Comparison of ENCODE assay signal across 8 mouse cellular contexts in genomic region chr10:49782741-49783691, GRCm38 (mm10). TPM values are rescaled to one million over a fixed set of nuclear protein-coding genes. Genes with fewer than 3 reads are reported as not detected.
DNase-seq lines count a peak whose midpoint lies in the region; ATAC-seq and TF ChIP-seq lines count a peak whose summit lies in the region.

No protein-coding gene starts in this region.

- peaks cover 17% of the 10 kb centered on the region for H3K27me3 ChIP-seq in megakaryocyte, embryonic 14.5 days (replicated peaks)
- peaks cover 15% of the 10 kb centered on the region for H3K27me3 ChIP-seq in heart, postnatal 0 days (ENCODE audit: control insufficient read depth, insufficient read depth, low read length)
- H3K27me3 ChIP-seq in limb, embryonic 11.5 days (ENCODE audit: control insufficient read depth, insufficient read depth, low read length) = no peaks in the 10 kb centered on the region
- no peaks in the 10 kb centered on the region for H3K27me3 ChIP-seq in neural tube, embryonic 13.5 days

- H3K4me3 ChIP-seq in megakaryocyte, embryonic 14.5 days (replicated peaks) = peak overlapping the region; percentile 84
- peak overlapping the region; percentile 56 for H3K4me3 ChIP-seq in heart, postnatal 0 days (ENCODE audit: low read depth, low read length)
- H3K4me3 ChIP-seq in limb, embryonic 11.5 days (ENCODE audit: low read depth, low read length) = peak overlapping the region; percentile 45
- peak overlapping the region; percentile 64 for H3K4me3 ChIP-seq in neural tube, embryonic 13.5 days

- no peak overlapping the region; the same call in 1 of the 2 replicates for H3K9ac ChIP-seq in heart, postnatal 0 days (replicated peaks; ENCODE audit: low read depth, low read length)
- H3K9ac ChIP-seq in limb, embryonic 11.5 days (ENCODE audit: low read length) = peak overlapping the region; percentile 27
- H3K9ac ChIP-seq in neural tube, embryonic 13.5 days = peak overlapping the region; percentile 84

- no peak for TF ChIP-seq CTCF in heart, postnatal 0 days (IDR thresholded peaks at IDR 0.05; ENCODE audit: low read depth)

- DNase-seq in embryo, embryonic 9.5 days (ENCODE audit: extremely low spot score) = peak; percentile 65
- no peak for DNase-seq in heart, postnatal 0 days (ENCODE audit: low spot score)
- DNase-seq in limb, embryonic 11.5 days (ENCODE audit: low spot score) = peak; percentile 51
- DNase-seq in urinary bladder, postnatal 25 days (ENCODE audit: low spot score) = no peak
- no peak for DNase-seq in thymus, postnatal 14 days

- H3K9me3 ChIP-seq in megakaryocyte, embryonic 14.5 days = peaks cover 4% of the 10 kb centered on the region; the same call in 1 of the 2 replicates
- no peaks in the 10 kb centered on the region for H3K9me3 ChIP-seq in heart, postnatal 0 days (replicated peaks; ENCODE audit: control insufficient read depth, low read length)
- H3K9me3 ChIP-seq in limb, embryonic 11.5 days (ENCODE audit: control insufficient read depth, low read length) = no peaks in the 10 kb centered on the region
- H3K9me3 ChIP-seq in neural tube, embryonic 13.5 days = no peaks in the 10 kb centered on the region

- H3K4me2 ChIP-seq in heart, postnatal 0 days (ENCODE audit: low read depth, low read length) = peak overlapping the region; percentile 86
- H3K4me2 ChIP-seq in limb, embryonic 11.5 days (ENCODE audit: low read depth, severe bottlenecking) = peak overlapping the region; percentile 83
- H3K4me2 ChIP-seq in neural tube, embryonic 13.5 days = peak overlapping the region; percentile 80

- no peak overlapping the region for H3K27ac ChIP-seq in heart, postnatal 0 days (ENCODE audit: low read depth)
- H3K27ac ChIP-seq in limb, embryonic 11.5 days (replicated peaks; ENCODE audit: low read depth, low read length) = no peak overlapping the region
- peak overlapping the region; percentile 92 for H3K27ac ChIP-seq in neural tube, embryonic 13.5 days (replicated peaks)

- ATAC-seq in megakaryocyte, adult 5-6 weeks (ENCODE audit: poor library complexity, severe bottlenecking) = no peak
- ATAC-seq in heart, postnatal 0 days (ENCODE audit: insufficient read depth, low read depth) = no peak; the same call in 1 of the 2 replicates
- peak; percentile 57; the same call in 1 of the 2 replicates for ATAC-seq in limb, embryonic 11.5 days (ENCODE audit: insufficient number of reproducible peaks, low FRiP score, low TSS enrichment, low read depth)
- peak; percentile 82 for ATAC-seq in neural tube, embryonic 13.5 days (ENCODE audit: low read depth)

- WGBS in heart, postnatal 0 days = under 1% methylated on average over 44 of the region's 44 CpGs
- under 1% methylated on average over 44 of the region's 44 CpGs for WGBS in limb, embryonic 11.5 days
- under 1% methylated on average over 44 of the region's 44 CpGs for WGBS in neural tube, embryonic 13.5 days

- H3K4me1 ChIP-seq in megakaryocyte, embryonic 14.5 days = peaks cover 8% of the 10 kb centered on the region; the same call in 1 of the 2 replicates
- H3K4me1 ChIP-seq in heart, postnatal 0 days (ENCODE audit: control insufficient read depth, insufficient read depth) = no peaks in the 10 kb centered on the region
- H3K4me1 ChIP-seq in limb, embryonic 11.5 days (ENCODE audit: control insufficient read depth, insufficient read depth, low read length) = no peaks in the 10 kb centered on the region
- H3K4me1 ChIP-seq in neural tube, embryonic 13.5 days (replicated peaks) = peaks cover 56% of the 10 kb centered on the region

- H3K36me3 ChIP-seq in megakaryocyte, embryonic 14.5 days (replicated peaks; ENCODE audit: low read length) = no peaks in the 10 kb centered on the region
- H3K36me3 ChIP-seq in heart, postnatal 0 days (replicated peaks; ENCODE audit: control insufficient read depth, insufficient read depth, low read length) = no peaks in the 10 kb centered on the region
- no peaks in the 10 kb centered on the region for H3K36me3 ChIP-seq in limb, embryonic 11.5 days (ENCODE audit: control insufficient read depth, insufficient read depth, low read length)
- no peaks in the 10 kb centered on the region for H3K36me3 ChIP-seq in neural tube, embryonic 13.5 days

- no peak for TF ChIP-seq EP300 in heart, postnatal 0 days (IDR thresholded peaks at IDR 0.05; ENCODE audit: low read depth)

RNA-seq across cellular contexts. Expression of gene Grik2, which starts 5.5 kb away (rescaled TPM):
- polyA plus RNA-seq in megakaryocyte, embryonic 14.5 days (2012; ENCODE audit: insufficient read depth, low replicate concordance) = not detected in 2 replicates
- total RNA-seq in megakaryocyte, adult 5-6 weeks (2015) = not detected in 2 replicates
- not detected in 2 replicates for total RNA-seq in megakaryocyte, adult 5-6 weeks (2017)
- total RNA-seq in heart, postnatal 0 days (2014; rRNA removed; ENCODE audit: low replicate concordance) = 0.15 and 5.6 TPM in 2 replicates
- 0.30 and 0.48 TPM in 2 replicates for polyA plus RNA-seq in heart, postnatal 0 days (2015; fragmentation: Nextera tagmentation; extraction: Ambion mirVana)
- polyA plus RNA-seq in limb, embryonic 11.5 days (2014; fragmentation: Nextera tagmentation; extraction: Ambion mirVana) = 0.99 TPM in 2 replicates
- 26.9 and 28.6 TPM in 2 replicates for polyA plus RNA-seq in neural tube, embryonic 13.5 days (2015; fragmentation: Nextera tagmentation; extraction: Ambion mirVana)

Comparison
In these comparisons a context has a peak if more than half of its experiments do, and no peak if none do; other contexts are left out.
1. ATAC-seq: peak in limb, embryonic 11.5 days (single experiment) and neural tube, embryonic 13.5 days (single experiment); none in megakaryocyte, adult 5-6 weeks (single experiment) and heart, postnatal 0 days (single experiment).
2. DNase-seq: peak in embryo, embryonic 9.5 days (single experiment) and limb, embryonic 11.5 days (single experiment); none in heart, postnatal 0 days (single experiment), urinary bladder, postnatal 25 days (single experiment) and thymus, postnatal 14 days (single experiment).
3. RNA of gene Grik2, which starts 5.5 kb away (polyA plus RNA-seq): 26.9 to 28.6 TPM in neural tube, embryonic 13.5 days; 0.99 TPM in limb, embryonic 11.5 days, 0.30 to 0.48 TPM in heart, postnatal 0 days and not detected in megakaryocyte, embryonic 14.5 days; every median in the first group is over 10 times any median in the second.
4. Peak in every context shown above with its lines, with median percentiles within 50 percentile points of each other: H3K4me3 ChIP-seq and H3K4me2 ChIP-seq.